Mouse (Mus musculus): ENCODE data around the gene Slc5a10.
A peak's percentile ranks its signal among the peaks of the same experiment; 100 is the strongest.

The Slc5a10 gene

DNA sequence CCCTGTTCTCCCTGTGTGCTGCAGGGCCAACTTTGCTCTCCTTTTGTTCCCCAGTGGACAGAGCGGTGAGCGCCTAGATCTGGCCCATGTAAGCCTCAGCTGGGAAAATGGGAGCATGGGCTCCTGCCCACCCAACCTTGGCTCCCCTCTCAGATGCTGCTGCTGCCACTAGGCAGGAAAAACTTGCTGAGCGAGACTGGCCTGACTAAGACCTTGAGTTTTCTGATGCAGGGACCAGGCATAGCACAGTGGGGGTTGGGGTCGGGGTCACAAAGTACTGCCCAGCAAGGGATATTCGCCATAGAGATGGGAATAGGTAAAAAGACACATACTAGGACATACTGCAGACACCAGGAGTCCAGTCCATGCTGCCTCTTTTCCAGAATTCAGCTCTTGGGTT lies 53.4 kb downstream of the Slc5a10 start:
- no peak for DNase-seq

DNA sequence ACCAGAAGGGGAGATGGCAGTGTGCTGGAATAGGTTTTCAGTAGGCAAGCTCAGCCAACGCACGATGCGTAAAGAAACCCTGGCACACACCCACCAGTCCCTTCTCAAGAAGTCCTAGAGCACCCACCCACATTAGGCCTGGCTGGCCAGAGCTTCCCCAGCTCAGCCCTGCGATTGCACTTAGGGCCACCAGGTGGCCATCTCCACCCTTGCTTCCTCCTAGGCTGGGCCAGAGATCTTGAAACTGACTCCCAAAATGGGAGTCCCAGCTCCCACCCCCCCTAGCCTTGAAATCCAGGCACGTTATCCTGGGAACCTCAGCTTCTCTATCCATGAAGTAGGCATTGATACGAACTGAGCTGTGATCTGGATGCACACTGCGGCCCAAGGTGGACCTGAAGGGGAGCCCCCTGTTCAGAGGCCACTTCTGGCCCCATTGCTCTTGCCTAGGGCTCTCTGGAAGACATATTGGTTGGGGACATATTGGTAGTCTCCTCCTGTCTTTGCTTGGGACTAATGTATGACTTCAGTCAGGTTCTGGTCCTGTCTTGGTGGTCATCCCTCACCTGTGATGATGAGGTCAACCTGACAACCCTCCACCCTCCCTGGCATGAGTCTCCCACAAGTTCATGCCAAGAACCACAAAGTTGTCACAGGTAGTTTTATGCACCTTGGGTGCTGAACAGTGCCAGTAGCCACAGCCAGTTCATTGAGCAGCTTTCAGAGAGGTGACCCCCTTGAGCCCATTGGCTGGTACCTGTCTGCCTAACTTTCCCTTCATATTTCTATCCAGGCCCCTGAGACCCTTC lies 54.4 kb downstream of the Slc5a10 start:
- no peak for DNase-seq

DNA sequence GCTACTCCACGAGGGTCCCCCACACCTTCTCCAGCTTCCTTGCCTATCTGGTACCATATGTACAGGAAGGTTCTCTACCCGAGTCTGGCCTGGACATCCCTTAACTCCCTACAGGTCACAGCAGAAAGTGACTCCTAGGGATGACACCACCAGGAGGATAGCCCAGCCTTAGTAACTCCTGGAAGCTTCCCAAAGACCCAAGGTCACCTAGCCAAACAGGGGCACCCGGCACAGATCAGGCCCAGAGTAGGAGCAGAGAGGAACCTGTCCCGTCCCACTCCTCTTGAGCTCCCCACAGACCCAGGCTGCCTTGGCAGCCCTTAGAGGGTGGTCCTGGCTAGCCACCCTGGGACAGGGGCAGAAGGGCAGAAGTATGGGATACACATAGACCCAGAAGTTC lies 55.2 kb downstream of the Slc5a10 start:
- DNase-seq, result no peak

DNA sequence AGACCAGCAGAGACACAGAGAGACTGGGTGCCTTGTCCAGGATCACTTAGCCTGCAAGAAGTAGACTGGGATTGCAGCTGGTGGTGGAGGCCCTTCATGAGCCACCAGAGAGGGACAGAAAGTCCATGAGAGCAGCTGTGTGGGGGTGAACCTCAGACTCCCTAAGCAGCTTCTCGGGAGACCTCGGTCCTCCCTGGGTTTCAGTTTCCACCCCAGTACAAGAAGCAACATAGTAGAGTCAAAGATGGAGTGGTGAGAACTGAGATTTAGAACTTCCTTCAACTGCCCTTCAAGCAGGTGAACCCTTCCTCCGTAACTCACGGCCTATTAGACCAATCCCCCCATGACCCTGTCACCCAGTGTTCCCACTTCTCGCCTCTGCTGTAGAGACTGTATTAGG lies 58.4 kb downstream of the Slc5a10 start:
- DNase-seq, result no peak

DNA sequence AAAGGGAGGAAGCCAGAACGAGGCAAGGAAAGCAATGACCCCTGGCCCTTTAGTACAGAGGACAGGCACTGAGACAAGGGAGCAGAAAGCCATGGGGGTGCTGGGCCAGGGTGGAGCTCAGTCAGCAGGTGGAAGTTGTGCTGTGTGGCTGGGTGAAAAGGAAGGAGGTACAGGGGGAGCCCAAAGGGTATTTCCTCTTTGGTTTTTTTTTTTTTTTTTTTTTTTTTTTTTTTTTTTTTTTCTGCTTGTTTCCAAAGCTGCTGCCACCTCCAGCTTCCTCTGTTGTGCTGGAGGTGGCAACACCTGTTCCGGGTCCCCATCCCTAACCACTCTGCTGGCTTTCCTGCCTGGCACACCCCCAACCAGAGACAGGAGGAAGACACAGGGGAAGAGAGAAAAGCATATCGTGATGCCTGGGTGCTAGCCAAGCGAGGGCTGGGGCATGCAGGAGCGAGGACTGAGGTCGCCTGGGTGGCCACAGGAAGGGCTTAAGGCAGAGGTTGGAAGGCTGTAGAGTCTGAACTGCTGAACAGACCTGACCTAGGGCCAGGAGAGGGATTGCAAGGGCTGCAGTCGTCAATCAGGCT lies 59.7 kb downstream of the Slc5a10 start:
- peak; percentile 59 for DNase-seq

DNA sequence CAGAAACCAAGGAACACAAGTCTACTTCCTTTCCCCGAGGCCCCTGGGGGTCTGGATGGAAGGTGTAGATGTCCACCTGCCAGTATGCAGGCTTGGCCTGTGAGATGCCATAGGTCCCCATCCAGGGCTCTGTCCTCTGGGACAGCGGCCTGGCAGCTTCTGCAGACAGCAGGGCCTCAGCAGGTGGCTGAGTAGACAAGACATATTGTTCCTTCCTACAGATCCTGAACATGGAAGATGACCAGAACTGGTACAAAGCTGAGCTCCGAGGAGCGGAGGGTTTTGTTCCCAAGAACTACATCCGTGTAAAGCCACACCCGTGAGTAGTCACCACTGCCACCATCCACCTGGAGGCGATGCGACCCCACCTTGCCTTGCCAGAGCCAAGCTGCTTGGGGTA lies 60.6 kb downstream of the Slc5a10 start:
- DNase-seq, result no peak

DNA sequence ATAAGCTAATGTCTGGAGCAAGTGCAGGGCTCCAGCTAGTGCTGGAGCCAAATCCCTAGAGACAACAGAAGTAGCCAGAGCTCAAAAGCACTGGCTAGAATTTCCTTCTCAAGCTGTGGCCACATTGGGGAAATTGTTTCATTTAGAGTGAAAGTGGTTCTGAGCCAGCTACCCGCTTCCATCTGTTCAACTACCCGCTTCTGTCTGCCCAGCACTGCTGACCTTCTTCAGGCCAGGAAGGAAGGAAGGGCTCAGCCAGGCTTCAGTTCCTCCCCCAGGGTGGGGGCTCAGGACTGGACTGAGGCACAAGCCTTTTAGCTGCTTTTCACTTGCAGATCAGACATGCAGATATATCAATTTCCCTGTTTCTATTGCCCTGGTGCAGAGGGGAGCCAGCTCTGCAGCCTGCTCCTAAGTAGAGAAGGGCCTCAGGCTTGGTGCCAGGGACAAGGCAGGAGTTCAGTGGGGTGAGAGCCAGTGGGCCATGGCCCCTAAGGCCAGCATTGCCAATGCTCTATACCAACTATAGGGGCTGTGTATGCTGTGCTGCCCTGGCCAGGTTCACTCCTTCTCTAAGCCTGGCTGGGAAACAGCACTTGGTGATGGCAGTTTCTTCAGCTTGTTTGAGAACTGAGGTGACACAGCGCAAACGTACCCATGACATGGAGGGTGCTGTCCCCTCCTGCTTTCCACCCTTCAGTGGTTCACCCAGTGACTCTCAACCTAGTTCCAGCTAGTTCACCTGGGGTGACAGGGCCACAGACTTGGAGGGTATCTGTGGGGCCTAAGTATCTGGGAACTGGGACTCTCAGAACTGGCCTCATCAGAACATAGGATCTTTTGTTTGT lies 61.4 kb downstream of the Slc5a10 start:
- DNase-seq, result no peak

DNA sequence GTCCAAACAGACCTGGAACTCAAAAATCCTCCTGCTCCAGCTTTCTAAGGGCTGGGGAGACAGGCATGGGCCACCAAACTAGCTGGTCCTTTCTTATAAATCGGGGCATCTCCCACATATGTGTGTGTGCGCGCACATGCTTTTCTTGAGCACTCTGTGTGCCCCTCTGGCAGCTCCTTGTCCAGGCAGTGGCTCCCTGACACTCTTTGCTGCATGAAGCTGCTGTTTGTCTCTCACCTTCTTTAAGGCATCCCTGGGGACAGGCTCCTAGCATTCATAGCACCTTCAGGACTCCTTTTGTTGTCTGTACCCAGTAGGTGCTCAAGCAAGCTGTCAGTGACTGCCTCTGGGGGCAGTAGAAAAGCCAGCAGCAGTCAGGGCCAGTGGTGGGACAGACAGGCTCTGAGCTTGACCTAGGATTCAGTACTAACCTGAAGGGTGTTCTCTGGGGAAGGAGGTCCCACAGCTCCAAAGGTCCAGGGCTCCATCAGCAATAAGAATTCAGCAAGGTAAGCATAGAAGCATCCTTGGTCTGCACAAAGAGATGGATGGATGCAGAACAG lies 62.2 kb downstream of the Slc5a10 start:
- DNase-seq, result no peak

DNA sequence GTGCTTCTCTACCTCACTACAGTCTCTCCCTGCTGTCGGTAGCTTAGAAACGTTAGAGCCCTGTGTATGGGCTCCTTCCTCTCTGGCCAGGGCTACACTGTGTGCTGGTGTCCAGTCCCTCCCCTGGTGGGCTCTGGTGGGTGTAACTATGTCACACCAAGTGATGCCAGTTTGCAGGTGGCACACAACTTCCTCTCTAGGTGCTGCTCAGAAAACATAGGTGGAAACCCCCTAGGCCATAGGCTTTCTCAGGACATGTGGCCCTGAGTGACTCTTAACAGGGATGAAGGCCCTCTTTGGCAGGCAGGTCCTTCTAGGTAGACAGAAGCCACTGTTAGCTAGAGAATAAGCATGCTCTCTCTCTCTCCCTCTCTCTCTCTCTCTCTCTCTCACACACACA lies 63.2 kb downstream of the Slc5a10 start:
- no peak for DNase-seq

DNA sequence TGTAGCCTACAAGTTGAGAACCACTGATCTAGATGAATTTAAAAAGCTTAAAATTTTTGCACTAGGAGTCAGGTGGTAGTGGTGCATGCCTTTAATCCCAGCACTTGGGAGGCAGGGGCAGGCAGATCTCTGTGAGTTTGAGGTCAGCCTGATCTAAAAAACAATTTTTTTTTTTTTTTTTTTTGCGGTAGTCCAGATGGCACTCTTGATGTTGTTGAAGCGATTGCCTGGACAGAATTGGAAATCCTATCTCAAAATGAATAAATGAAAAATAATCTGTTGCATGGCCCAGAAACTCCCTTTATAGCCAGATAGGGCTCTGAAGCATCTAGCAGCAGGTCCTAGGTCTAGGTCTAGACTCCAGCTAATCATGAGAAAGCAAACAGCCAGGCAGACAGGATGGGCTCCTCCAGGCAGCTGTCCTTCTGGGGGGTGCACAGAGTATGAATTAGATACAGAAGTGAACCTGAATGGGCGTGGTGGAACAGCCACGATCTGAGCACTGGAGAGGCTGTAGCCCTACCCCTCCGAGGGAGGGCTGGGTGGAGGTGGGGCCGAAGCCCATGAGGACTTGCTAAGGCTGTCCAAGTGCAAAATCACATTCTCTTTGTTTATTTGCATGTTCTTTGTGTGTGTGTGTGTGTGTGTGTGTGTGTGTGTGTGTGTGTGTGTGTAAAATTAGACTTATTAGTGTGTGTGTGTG lies 64.3 kb downstream of the Slc5a10 start:
- no peak for DNase-seq

DNA sequence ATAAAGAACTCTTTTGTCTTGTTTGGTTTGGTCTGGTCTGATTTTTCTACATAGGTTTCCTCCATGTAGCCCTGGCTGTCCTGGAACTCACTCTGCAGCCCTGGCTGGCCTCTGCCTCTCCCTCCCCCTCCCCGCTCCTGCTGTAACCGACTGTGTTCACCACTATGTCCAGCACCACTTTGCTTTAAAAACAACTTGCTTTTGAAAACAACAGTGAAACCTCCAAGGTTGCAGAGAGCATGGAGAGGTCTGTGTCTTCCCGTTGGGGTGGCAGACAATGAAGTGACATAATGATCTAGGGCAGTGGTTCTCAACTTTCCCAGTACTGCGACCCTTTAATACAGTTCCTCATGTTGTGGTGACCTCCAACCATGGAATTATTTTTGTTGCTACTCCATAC lies 65.0 kb downstream of the Slc5a10 start:
- DNase-seq, result no peak

DNA sequence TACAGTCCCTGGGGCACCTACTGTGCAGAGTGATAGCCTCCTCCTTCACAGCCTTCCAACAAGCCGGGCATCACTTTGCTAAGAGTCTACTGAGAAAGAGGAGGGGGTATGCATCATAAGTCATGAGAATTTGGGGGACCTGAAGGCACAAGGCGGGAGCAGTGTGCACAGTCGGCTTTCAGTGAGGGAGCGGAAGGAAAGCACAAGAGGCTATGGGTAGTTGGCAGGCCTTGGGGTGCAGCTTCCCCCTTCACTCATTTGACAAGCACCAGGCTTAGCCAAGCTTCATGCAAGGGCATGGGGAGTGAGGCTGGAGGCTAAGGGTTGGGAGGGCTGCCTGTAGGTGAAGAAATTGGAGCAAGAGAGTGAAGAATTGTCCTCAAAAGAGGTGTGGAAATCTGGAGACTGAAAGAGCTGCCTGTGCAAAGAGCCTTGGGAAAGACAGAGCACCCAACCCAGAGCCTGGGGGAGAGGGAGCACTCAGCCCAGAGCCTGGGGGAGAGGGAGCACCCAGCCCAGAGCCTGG lies 65.8 kb downstream of the Slc5a10 start:
- DNase-seq, result no peak

DNA sequence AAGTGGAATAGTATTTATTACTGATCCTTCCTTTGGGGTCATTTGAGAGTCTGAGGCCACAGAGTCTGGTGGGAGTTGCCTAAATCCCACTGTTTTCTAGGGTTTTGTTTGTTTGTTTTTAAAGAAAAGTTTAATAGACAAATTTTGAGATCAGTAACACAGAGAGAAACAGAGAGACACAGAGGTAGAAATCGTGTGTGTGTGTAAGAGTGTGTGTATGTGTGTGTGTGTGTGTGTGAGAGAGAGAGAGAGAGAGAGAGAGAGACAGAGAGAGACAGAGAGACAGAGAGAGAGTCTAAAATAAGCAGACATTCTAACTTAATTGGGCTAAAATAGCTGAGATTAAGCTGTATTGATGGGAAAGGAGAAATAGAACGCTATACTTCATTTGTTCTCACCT lies 67.1 kb downstream of the Slc5a10 start:
- no peak for DNase-seq

DNA sequence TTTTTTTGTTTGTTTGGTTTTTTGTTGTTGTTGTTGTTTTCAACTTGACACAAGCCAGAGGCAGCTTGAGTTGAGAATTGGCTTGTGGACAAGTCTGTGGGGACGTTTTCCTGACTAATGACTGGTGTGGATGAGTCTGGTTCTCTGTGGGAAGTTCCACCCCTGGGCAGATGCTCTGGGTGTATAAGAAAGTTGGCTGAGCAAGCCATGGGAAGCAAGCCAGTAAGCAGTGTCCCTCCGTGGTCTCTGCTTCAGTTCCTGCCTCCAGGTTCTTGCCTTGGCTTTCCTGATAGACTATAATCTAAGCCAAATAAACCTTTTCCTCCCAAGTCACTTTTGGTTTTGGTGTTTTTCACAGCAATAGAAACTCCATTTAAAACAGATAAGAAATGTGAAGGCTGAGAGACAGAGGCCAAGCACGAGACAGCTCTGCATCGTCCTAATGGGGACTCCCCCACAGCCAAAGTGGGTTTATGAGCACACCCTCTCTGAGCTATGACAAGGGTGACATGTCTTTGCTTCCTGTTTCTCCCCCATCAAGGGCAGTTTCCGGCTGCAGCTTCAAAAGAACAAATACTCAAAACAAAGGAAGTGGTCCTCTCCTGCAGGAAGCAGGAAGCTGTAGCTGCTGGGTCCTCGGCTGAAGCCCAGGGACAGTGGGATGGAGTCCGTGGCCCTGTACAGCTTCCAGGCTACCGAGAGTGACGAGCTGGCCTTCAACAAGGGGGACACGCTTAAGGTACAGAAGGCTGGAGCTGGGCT lies 67.8 kb downstream of the Slc5a10 start, which contains the start of gene Grap:
TSS of gene Grap (plus strand) at position 580 of the 762 bp plus-strand sequence.
- DNase-seq, result peak; percentile 80

DNA sequence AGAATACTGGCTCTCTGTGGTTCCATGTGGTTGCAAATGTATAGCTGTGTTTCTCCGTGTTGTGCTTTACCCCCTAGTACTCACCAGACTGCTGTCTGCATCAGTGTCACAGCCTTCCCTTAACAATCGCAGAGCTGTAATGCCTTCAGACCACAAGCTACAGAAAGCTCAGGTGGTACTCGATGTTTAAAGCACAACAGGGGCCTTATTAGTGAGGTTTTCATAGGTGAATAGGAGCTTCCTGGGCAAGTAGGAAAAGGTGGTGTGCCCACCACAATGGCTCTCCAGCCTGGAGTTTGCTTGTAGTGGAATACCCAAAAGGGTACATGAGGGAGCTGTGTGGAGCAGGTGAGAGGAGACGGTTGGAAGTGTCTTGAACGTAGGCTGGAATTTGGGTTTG lies 68.4 kb downstream of the Slc5a10 start:
- DNase-seq, result no peak

DNA sequence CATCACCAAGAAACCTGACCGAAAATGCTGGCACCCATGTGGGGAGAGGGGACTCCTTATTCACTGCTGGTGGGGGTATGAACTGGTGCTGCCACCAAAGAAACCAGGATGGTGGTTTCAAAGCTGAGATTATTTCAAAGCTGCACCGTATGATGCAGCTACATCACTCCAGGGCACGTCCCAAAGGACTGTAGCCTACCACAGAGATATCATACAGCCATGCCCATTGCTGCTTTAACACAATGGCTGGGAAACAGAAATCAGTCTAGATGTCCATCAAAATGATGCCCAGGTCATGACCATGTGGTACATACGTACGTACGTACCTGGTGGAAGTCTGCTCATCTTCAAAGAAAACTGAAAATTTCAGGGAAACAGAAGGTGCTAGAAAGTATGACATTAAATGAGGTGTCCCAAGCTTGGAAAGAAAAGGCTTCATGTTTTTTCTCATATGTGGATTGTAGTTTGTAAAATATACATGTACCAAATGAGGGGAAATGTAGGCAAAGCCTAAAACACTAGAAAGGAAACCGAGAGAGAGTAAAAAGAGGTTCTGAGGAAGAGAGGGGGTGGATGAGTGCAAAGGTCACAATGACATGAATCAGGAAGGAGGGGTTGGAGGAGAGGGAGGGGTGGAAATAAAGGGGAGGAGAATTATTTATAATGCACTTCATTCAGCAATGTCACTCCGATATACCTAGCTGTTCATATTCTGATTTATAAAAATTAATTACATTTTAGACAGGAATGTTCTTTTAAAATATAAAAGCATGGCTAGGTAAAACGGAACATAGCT lies 70.0 kb downstream of the Slc5a10 start:
- DNase-seq, result no peak

DNA sequence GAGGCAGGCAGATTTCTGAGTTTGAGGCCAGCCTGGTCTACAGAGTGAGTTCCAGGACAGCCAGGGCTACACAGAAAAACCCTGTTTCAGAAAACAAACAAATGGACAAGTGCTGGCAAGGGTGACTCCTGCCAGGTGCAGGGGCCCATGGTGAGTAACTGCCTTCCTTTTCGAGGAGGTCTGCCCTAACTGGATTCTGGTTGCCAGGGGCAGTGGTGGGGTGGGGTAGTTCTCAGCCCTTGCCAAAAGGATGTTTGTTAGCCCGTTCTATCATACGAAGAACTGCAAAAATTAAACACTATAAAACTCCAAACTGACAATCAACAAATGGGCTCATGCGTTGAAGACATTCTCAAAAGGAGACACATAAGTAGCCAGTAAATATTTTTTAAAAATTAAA lies 71.0 kb downstream of the Slc5a10 start:
- no peak for DNase-seq

DNA sequence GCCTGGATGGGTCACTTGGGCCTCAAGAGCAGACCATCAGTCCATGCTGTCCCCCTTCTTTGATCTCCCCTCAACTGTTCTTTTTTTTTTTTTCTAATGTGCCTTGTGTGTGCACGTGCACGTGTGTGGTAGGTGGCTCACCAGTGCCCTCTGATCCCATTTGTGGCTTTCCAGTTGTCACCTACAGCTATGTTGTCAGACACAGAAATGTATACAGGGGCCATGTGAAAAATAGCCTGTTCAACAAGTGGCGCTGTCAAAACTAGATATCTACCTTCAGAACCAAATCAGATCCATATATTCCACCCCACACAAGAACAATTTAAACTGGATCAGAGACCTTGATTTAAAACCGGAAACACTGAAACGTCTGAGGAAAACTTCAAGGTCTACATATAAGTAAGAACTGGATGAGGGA lies 71.5 kb downstream of the Slc5a10 start:
- no peak for DNase-seq

DNA sequence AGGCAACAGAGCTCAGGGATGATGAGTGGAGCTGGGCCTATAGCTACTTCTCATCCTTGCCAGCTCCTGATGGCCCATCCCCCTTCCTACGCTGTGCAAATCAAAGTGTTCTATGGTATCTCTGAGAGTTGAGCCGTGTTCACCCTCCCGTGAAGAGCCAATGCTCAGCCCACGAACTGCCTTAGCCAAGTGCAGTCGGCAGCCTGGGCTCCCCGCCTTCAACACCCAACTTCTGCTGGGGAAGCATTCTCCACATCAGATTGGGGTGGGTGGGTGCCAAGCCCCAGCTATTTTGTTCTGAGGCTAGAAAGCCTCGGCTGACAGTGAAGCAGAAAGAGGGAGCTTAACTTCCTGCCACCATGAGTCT lies 71.9 kb downstream of the Slc5a10 start:
- peak; percentile 53 for DNase-seq

DNA sequence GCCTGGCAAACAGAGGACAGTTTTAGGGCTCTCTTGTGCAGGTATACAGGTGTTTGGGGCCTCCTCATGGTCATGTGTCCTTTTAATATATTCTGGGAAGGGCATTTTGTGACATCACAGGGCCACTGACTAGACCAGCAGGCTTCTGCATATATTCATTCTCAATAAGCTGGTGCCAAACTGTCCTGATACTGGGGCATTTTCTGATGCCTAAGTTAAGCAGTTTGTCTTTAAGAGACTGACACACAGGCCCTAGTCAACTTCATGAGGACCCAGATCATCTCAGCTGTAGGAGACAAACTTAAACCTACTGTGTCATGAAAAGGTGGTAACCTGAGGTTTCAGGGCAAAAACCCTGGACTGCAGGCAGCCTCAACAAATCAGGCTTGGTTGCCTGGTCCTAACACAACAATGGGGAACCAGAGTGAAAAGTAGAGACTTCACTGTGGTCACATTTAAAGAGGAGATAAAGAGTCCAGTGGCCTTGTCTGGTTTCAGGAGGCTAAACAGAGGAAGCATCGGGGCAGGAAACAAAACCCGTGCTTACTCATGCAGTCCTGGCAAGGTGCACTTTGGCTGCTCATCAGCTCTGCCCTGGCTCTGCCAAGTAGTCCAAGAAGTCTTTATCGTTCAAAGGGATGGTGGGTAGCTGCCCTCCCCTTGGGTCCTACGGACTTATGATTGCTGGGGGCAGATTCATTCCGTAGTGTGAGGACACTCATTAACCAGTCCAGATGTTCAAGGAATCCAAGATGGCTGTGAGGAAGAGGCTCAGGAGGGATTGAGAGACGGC lies 72.5 kb downstream of the Slc5a10 start:
- DNase-seq, result no peak

Data from thymus, postnatal 25 days (tissue).